Mouse (Mus musculus) telencephalon, adult 2 months (tissue): Measurements from ENCODE around the gene Rsc1a1.

Experiments used
- DNase-seq: peaks from one replicate; pipeline ENCODE4 v3.0.0-alpha.2; 2011; ENCODE audit warnings: low read depth, low spot score

The Rsc1a1 gene

GRCm38 (mm10) chr4:141655908-141656608 is 29.3 kb downstream of the Rsc1a1 start:
- DNase-seq, result no peak

GRCm38 (mm10) chr4:141654509-141654908 is 30.9 kb downstream of the Rsc1a1 start:
- no peak for DNase-seq

GRCm38 (mm10) chr4:141653813-141654212 is 31.6 kb downstream of the Rsc1a1 start:
- DNase-seq, result no peak

GRCm38 (mm10) chr4:141653044-141653443 is 32.4 kb downstream of the Rsc1a1 start:
- no peak for DNase-seq

- DNase-seq, result no peak
These were observed 33.5 kb downstream of the Rsc1a1 start for GRCm38 (mm10) chr4:141651944-141652343.

GRCm38 (mm10) chr4:141651286-141651685 is 34.1 kb downstream of the Rsc1a1 start:
- no peak for DNase-seq

- DNase-seq, result no peak
These were observed 36.2 kb downstream of the Rsc1a1 start for GRCm38 (mm10) chr4:141649244-141649643.

GRCm38 (mm10) chr4:141648262-141648661 is 37.1 kb downstream of the Rsc1a1 start:
- DNase-seq, result no peak

GRCm38 (mm10) chr4:141647187-141647586 is 38.2 kb downstream of the Rsc1a1 start:
- DNase-seq, result no peak

GRCm38 (mm10) chr4:141645988-141646387 is 39.4 kb downstream of the Rsc1a1 start:
- DNase-seq, result no peak

- DNase-seq, result peak; percentile 61
These were observed 42.1 kb downstream of the Rsc1a1 start for GRCm38 (mm10) chr4:141643118-141643855.

- no peak for DNase-seq
These were observed 43.2 kb downstream of the Rsc1a1 start for GRCm38 (mm10) chr4:141641961-141642811.

- DNase-seq, result no peak
These were observed 44.0 kb downstream of the Rsc1a1 start for GRCm38 (mm10) chr4:141641353-141641771.

GRCm38 (mm10) chr4:141639474-141639873 is 45.9 kb downstream of the Rsc1a1 start:
- DNase-seq, result no peak

- no peak for DNase-seq
These were observed 48.7 kb downstream of the Rsc1a1 start for GRCm38 (mm10) chr4:141636693-141637092.

GRCm38 (mm10) chr4:141635991-141636390 is 49.4 kb downstream of the Rsc1a1 start:
- no peak for DNase-seq
